Mouse (Mus musculus) central nervous system, embryonic 11.5 days (tissue): ENCODE results near the gene Gm14406. TPM values are rescaled to one million over a fixed set of nuclear protein-coding genes. Genes with fewer than 3 reads are reported as not detected.

Source experiments
- polyA plus RNA-seq: library from polyadenylated mRNA; depleted of rRNA; stranded (reverse); fragments of >200 nt; gene quantifications from 2 replicates; pipeline ENCODE4 v1.2.3, GENCODE M21; 2012; rRNA removed

The Gm14406 gene
- not detected in 2 replicates for polyA plus RNA-seq

GRCm38 (mm10) chr2:177577998-177578397 is at the start of gene Gm14406:
Gene Gm14406, minus strand, starts transcription at chr2:177578210.

Other genes starting within 250 kb of the Gm14406 start
- gene Gm14418, start 179.9 kb downstream of the Gm14406 start, polyA plus RNA-seq = 3.1 and 8.7 TPM in 2 replicates
- gene Zfp970, start 113.5 kb downstream of the Gm14406 start, polyA plus RNA-seq = 17.2 and 18.5 TPM in 2 replicates
- 2.2 and 5.5 TPM in 2 replicates for gene Gm14403, start 80.0 kb downstream of the Gm14406 start, polyA plus RNA-seq
- gene Gm14322, start 181.1 kb upstream of the Gm14406 start, polyA plus RNA-seq = 4.0 and 10.2 TPM in 2 replicates